Mouse (Mus musculus) heart, adult 8-10 months (tissue): ENCODE measurements around the gene Zfp810. TPM values are rescaled to one million over a fixed set of nuclear protein-coding genes. Genes with fewer than 3 reads are reported as not detected.
A peak's percentile ranks its signal among the peaks of the same experiment; 100 is the strongest.
"Not testable (repeated sequence)": the region's sequence is repeated elsewhere in the genome, so short reads cannot be mapped to it uniquely, and the experiment has no call there.

Experiments used
- DNase-seq: peaks from one replicate; pipeline ENCODE4 v3.0.0; 2022; ENCODE audit warnings: low spot score
- total RNA-seq, 4 experiments: library from RNA; stranded (reverse); gene quantifications; 2 replicates each; pipeline ENCODE4 v1.2.4; 2022

The Zfp810 gene
- 1 to 10 TPM; 4.5 to 8.9 (median 6.3) TPM for total RNA-seq

DNA sequence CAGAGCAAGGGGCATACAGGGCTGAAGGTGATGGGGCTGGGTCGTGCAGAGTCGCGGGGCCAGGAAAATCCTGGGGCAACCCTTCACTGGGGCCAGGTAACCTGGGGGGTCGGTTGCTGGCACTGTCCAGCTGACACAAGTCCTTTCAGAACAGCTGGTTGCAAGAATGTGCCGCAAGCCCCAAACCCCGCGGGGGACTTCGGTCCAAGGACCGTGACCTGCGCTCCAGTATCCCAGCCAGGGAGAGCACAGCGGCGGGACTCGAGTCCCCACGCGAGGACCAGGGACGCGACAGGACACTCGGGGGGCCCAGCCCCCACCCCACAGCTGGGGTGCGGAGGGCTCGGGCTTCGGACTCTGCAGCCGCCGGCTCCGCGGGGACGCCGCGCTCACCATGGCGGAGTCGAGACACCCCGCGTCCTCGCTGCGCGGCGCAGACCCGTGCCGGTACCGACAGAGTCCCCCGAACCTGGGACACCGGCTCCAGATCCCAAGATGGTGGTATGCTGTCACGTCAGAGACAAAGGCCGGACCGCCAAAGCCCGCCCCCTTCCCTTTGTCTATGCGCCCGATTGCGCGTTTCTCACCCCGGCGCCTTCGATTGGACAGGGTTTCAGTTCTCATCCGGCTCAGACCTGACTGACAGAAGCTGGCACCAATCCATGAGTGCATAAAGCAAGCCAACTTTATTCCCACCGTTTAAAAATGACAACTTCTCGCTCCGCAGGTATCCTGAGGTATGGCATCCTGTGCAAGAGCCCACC, at the start of gene Zfp810:
Gene Zfp810 (minus strand): TSS at position 493 of the 764 bp plus-strand sequence.
- DNase-seq = peak; percentile 91

DNA sequence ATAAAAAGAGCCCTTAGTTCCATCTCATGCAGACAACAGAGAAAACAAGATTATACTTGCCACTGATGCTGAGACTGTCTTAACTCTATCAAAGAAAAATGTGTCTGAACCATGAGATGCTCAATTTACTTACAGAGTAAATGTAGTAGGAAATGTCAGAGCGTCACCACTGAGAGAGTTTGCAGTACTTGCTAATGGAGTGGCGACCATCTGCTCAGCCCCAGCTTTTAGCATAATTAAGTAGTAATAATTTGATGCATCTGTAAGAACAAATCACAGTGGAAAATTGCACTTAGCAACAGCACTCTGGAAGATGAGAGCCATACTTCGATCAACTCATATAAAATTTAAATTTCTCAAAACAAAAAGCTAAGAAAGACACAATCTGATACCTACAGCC, 48.5 kb upstream of the Zfp810 start:
- no peak for DNase-seq

DNA sequence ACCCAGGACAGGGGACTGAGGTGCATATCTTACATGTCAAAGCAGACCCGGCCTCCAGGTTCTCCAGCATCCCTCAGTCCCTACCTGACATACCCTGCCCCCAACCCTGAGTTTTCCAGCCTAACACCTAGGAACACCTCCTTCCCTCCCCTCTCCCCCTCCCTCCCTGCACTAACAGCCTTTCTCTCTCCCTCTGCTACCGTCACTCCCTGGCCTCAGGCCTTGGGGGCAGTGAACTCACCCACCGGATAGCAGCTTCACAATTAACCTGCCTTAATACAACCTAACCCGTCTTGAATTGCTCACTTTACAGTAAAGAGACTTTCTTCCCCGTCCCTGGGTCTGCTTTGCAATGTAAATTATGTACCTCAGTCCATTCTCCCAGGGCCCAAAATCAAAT, 46.5 kb upstream of the Zfp810 start:
- no peak for DNase-seq

DNA sequence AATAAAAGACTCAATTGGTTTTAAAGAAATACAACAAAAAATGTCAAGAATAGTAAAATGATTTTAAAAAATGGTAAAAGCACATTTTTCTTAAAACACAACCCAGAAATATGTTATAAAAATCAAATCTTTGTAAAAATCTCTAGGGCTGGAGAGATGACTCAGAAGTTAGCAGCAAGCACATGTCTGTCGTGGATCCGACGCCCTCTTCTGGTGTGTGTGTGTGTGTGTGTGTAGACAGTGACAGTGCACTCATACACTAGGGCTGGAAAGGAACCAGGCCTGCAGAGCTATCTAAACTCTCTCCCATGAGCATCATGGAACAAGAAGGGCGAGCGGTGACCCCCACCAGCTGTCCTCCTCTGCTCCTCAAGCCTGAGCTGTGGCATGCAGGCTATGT, 46.0 kb upstream of the Zfp810 start:
- DNase-seq = no peak

DNA sequence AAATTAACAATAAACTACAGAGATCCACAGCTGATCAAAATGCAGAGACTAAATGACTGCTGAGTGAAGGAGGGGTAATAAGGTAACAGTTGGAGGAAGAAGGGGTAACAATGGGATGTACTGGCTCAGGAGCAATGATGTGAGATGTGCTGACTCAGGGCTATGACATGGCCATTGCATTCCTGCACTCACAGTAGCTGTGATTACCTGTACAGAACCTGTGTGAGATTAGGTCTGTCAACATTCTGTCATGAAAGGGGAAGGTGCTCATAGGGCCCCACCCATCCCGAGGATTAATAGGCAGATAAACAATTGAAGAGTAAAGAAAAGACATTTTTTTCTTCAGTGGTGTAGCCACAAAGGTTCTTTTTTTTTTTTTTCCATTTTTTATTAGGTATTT, 32.9 kb upstream of the Zfp810 start:
- DNase-seq = no peak

DNA sequence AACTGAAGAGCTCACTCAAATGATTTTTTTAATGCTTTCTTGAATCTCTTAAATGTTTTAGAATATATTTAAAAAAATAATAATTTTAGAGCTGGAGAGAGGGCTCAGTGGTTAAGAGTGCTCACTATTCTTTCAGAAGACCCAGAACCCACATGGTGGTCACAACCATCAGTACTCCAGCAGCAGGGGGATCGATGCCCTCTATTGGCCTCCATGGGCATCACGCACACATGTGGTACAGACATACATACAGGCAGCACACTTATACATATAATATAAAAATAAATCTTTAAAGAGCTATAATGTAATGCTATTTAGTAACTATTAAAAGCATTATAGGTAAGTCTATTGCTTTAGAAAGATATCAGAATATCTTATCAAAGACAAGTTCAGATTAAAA, 29.8 kb upstream of the Zfp810 start:
- DNase-seq = no peak

DNA sequence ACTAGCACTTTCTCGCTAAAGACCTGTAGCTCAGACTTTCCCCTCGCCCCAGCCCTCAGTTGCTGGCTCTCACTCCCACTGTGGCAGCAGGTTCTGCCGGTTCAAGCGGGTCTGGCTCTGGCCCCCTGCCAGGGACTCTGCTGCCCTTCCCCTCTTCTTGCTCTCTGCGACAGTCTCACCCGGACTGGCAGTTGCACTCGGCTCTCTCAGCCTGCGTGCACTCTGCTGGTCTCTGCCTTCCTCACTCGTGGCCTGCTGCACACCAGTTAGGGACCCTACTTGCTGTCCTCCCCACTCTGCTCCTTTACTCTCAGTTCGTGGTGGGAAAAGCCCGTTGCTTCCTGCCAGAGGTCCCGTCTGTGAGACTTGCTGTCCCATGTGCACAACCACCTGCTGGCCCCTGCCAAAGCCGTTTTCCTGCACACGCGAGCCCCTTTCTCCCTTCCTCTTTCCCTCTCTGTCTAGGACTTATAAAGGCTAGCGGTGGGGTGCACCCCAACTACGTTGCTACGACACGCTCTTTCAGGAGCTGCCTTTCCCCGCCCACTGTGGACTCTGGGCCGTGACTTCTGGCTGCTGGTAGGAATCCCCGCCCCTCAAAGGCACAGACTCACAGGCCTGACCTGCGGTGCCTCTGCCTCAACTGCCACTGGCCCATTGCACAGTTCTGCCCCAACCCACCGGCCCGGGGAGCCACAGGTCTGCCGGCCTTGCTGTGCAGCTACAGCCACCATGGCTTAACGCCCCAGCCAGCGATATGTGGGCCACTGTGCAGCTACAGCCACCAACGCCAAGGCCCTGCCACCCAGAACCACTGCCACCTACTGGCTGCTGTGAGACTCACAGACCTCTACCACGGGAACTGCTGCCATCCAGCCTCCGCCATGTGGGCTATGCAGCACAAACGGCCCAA, 20.3 kb upstream of the Zfp810 start:
- DNase-seq = peak; percentile 88

DNA sequence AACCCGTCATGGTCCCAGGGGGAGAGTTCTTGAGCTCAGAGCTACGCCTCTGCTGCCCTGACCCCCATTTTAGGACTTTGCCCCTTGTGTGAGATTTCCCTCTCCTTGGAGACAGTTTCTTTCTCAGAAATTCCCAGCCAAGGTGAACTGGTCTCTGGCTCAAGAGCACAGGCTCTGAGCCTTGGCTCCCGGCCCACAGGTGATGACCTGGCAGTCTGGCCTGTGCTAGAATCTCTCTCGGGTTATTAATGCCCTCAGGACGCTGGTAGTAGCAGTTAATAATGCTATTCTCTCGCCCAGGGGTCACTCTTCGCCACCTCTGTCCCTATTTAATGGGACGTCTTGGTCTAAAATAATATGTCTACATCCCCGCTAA, 19.6 kb upstream of the Zfp810 start:
- no peak for DNase-seq

DNA sequence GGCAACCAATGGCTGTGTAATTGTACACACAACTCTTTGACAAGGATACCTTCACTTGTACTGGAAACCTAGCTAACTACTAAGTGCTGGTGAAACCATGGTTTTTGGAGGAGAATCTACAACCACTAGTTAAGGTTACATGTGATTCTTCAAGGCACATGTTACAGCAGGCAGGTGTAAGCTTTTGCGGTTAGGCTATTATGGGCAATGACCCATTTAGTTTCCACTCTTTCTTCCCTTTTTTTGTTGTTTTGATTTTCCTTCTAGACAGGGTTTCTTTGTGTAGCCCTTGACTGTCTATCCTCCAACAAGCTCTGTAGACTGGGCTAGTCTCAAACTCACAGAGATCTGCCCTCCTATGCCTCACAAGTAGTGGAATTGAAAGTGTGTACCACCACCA, 17.1 kb upstream of the Zfp810 start:
- DNase-seq = no peak

DNA sequence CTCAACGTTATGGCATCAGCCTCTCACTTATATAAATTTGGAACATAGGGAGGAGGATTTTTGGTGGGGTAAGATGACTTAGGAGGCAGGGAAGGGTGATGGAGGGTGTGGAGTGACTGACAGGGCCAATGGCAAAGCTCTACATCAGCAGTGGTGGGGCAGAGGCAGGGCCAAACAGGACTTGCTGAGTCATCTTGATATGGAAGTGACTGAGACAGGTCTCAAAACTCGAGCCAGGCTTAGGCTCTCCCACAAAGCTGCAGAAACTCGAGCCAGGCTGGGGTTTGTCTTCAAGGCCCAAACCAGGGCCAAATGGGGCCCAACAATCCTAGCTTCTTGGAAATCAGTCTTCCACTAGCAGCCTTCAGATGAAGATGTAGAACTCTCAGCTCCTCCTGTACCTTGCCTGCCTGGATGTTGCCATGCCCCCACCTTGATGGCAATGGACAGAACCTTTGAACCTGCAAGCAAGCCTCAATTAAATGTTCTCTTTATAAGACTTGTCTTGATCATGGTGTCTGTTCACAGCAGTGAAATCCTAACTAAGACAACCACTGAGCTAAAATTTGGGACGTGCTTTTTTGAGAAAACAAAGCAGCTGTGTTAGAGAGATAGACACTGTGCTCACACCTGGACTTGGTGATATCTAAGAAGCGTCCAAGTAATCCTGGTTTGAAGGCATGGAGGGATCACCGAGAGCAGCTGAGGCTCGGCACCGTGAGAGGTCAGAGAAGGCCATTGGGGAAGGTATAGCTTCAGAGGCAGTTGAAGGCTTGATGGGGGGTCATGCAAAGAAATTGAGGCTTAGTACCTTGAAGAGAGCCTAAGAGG, 15.1 kb upstream of the Zfp810 start:
- no peak for DNase-seq

DNA sequence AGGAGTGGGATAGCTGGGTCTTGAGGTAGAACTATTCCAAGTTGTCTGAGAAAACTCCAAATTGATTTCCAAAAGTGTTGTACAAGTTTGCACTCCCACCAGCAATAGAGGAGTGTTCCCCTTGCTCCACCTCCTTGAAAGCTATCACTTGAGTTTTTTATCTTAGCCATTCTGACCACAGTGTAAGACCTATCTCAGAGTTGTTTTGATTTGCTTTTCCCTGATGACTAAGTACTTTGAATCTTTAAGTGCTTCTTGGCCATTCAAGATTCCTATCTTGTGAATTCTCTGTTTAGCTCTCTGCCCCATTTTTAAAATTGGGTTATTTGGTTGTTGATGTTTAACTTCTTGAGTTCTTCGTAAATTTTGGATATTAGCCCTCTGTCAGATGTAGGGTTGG, 11.7 kb upstream of the Zfp810 start:
- no peak for DNase-seq

DNA sequence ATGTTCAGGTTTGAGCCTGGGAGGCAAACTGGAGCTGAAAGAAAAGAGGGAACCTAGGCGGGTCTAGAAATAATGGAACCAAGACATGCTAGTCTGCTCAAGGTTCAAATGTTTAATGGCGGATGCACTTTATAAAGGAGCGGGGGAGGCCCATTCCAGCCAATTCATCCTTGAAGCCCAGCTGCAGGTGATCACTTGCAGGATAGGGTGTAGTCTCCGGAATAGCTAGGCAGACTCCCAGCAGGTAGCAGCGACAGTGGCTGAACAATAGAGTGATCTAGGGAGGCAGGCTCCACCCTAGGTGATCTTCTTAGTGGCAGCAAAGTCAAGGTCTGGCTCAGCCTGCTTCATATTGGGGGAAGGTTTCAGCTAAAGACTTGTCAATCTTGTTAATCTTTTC, 8.6 kb upstream of the Zfp810 start:
- not testable (repeated sequence) for DNase-seq

DNA sequence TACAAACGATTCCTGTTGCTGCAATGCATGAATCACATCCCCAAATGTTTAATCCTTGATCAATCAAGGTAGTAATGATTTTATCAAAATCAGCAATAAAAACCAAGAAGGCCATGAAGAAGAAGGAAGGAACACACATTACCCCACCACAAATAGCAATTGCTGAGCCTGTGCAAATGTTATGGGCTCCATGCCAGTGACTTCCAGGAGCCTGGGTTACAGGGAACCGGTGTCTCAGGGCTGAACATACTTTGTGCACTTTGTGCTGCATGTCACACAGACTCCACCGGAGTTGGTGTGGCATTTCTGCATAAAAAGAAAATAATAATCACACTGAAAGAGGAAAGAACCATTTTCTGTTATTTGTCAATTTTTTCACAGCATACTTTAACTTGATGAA, 6.6 kb upstream of the Zfp810 start:
- no peak for DNase-seq

DNA sequence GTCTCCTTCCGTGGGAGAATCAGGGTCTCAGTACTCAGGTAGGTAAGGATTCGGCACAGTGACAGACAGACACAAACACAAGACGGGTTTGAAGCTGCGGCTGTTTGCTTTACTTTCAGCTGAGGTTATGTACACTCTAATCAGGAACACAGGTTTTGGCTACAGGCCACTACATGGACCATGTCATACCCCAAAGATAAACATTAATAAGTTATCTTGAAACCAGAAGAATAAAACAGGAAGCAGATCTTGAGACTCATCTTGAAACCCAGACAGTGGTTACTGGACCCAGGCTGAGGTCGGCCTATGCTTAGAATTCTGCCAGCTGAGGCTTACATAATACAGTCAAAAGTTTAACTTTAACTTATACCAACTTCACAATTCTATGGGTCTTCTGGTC, 5.8 kb upstream of the Zfp810 start:
- DNase-seq = peak; percentile 6

DNA sequence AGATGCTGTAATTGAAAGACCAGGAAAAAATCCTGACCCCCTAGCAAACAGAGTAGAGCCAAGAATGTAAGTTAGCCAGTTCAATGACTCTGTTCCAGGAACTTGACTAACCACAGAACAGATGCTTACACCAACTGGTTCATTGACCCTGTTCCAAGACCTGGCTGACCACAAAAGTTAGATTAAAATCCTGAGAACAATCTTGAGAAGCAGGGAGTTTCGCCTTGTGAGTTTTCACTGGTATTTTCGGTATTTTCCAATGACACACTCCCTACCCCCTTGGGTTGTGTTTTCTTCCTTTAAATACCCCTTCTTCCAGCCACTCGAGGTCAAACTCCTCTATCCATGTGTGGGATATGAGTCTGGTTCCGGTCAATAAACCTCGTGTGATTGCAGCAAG, 2.2 kb upstream of the Zfp810 start:
- peak; percentile 17 for DNase-seq

DNA sequence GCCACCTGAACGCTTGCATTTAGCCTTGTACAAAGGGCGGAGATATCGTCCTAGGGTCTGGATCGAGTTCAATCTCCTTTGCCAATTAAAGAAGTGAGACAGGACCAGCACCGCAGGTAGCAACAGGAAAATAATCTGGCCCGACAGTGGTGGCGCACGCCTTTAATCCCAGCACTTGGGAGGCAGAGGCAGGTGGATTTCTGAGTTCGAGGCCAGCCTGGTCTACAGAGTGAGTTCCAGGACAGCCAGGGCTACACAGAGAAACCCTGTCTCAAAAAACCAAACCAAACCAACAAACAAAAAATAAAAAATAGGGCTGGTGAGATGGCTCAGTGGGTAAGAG, 443 bp upstream of the Zfp810 start:
- DNase-seq = not testable (repeated sequence)

DNA sequence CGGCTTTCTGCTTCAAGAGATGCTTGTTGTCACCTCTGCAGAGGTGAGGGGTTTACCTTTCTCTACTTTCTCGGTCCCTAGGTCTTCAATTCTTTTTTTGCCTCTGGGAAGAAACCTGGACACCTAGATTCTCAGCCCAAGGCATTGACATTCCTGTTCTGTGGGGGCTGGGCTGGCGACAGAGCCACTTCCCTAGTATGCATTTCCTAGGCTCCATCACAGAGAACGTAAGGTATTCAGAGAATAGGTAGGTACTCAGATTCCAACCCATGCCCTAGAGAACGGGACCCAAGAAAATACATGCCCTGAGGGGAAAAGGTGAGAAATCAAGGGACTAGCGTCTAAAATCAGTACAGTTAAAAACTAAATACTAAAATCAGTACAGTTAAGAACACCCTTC, 722 bp downstream of the Zfp810 start:
- DNase-seq = no peak

DNA sequence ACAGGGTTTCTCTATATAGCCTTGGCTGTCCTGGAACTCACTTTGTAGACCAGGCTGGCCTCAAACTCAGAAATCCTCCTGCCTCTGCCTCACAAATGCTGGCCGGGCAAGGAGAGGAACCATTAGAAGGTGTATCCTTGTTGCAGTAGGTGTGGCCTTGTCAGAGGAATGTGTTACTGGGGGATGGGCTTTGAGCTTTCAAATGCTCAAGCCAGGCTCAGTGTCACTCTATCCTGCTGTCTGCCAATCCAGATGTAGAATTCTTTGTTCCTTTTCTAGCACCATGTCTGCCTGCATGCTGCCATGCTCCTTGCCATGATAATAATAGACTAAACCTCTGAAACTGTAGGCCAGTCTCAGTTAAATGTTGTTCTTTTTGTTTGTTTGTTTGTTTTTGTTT, 5.2 kb downstream of the Zfp810 start:
- DNase-seq = no peak

DNA sequence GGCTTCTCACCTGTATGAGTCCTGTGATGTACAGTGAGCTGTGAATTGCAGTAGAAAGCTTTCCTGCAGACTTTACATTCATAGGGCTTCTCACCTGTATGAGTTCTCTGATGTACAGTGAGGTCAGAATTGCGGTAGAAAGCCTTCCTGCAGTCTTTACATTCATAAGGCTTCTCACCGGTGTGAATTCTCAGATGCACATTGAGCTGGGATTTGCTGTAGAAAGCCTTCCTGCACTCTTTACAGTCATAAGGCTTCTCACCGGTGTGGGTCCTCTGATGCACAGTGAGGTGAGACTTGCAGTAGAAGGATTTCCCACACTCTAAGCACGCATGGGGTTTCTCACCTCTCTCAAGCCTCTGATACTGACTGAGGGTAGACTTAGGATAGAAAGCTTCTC, 28.7 kb downstream of the Zfp810 start:
- no peak for DNase-seq

DNA sequence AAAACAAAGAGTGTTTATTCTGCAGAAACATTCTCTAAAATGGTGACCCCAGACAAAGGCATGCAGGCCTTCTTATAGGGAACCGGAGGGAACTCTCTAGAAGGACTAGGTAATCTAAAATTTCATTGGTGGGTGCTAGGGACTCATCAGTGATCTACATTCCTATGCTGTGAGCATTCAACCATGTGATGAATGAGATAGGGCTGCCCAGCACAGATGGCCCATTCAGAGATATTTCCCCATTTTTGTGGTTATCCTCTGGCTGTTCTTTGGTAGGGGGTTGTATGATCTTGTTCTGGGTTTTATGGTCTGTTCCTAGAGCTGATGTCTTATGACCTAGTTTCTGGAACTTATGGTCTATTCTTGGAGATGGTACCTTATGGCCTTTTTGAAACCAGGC, 38.6 kb downstream of the Zfp810 start:
- DNase-seq = no peak

DNA sequence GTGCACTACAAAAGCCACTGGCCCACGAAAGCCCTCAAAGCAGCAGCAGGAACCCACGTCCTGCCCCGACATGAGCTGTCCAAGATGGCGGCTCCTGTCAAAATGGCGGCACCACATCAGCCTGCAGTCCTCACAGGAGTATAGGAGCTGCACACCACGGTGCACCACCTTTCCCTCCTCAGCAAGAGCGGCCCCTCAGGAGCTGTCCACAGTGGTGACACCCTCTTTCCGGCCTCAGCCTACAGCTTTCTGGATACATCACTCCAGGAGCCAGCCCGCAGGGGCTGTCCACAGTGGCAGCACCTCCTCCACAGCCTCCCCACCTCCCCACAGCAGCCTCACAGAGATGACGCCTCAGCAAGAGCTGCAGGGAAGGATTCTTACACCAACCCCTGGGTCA, 44.8 kb downstream of the Zfp810 start:
- no peak for DNase-seq

DNA sequence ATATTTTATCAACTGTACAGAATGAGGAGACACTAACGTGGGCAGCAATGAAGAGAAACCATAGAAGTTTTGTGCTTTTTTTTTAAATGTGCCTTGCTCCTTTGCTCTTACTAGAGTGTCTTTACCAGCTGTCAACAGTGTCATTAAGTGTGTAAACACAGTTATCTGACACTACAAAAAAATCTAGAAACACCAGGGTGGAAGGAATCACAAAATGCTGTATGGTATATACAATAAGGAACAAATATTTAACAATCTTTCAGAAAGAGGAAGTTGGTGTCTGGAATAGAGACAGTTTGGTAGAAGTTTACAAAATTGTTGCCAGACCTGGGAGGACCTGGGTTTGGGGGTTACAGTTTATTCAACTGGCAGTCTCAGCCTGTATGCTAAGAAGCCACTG, 45.9 kb downstream of the Zfp810 start:
- no peak for DNase-seq
